11 mouse cellular contexts compared by ENCODE assay signal in the genomic region with DNA sequence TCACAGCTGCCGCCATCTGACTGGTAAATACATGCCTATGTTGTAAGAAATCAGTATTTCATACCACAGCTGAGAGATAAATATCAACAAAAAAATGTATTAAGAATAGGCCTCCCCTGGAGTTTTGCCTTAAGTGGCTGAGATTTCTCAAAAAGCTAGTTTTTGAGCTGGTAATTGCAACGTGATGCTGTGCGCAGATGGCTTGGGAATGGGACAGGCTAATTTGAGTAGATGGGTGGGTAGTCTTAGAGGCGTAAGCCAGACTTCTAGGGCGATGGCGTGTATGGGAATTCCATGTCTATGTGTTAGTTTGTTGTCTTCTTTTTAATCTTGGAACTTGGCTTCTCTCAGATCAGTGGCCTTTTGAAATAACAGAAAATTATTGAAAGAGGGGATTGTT. TPM values are rescaled to one million over a fixed set of nuclear protein-coding genes. Genes with fewer than 3 reads are reported as not detected.
A peak's percentile ranks its signal among the peaks of the same experiment; 100 is the strongest.
DNase-seq lines count a peak whose midpoint lies in the region.
"Had no signal": no experiment of that assay in that cellular context is flagged by ENCODE, and none has a peak within 500 bp of the region (broad histone marks: within the 10 kb centered on the region; RNA-seq: fewer than 3 reads in every experiment).

No protein-coding gene starts in this region.

- peak; percentile 43 for DNase-seq in heart, adult 11 months
- DNase-seq in heart, postnatal 14 days: no peak
- DNase-seq in left cerebral cortex, postnatal 14 days (ENCODE audit: low spot score in 2 of 2): peak; percentile 49 to 69
- DNase-seq in left cerebral cortex, postnatal 4 days: no peak
- peak; percentile 82 for DNase-seq in brain, adult 2 months (ENCODE audit: low read depth, low spot score)
- DNase-seq in telencephalon, adult 2 months (ENCODE audit: low read depth, low spot score): peak; percentile 80
- DNase-seq: cerebellum, adult 2 months; cerebellum, postnatal 10 days; gastrocnemius, postnatal 14 days; heart, postnatal 4 days had no signal

- intact Hi-C loops in heart, postnatal 14 days (cut with DNase I): no loop called here
- intact Hi-C loops in left cerebral cortex, postnatal 14 days (cut with DNase I): loop anchor here (2.0 kb wide), 1 partner anchor 69 kb away; a partner anchor contains a TSS
- intact Hi-C loops in left cerebral cortex, postnatal 4 days (cut with DNase I): no loop called here

RNA-seq across cellular contexts. Expression of a gene that starts 39.8 kb away (rescaled TPM):
- 10 to 100 TPM; 27.9 to 29.4 TPM for total RNA-seq in heart, postnatal 14 days (2021)
- 10 to 100 TPM; 17.2 to 18.3 TPM for total RNA-seq in left cerebral cortex, postnatal 14 days (2021)
- total RNA-seq in left cerebral cortex, postnatal 4 days (2021): 1 to 10 TPM; 3.9 to 4.1 TPM
- total RNA-seq: CH12.LX had no signal

Comparison
In these comparisons a context has a peak if more than half of its experiments do, and no peak if none do; other contexts are left out.
1. DNase-seq: peak in heart, adult 11 months (single experiment), left cerebral cortex, postnatal 14 days (2 of 2), brain, adult 2 months (single experiment) and telencephalon, adult 2 months (single experiment); none in heart, postnatal 14 days (0 of 2) and left cerebral cortex, postnatal 4 days (single experiment).